Mouse (Mus musculus) heart, embryonic 12.5 days (tissue): ENCODE results near the gene Mapkap1. TPM values are rescaled to one million over a fixed set of nuclear protein-coding genes. Genes with fewer than 3 reads are reported as not detected.

Source experiments
- ATAC-seq: fragments of 200-750 bp; cut with Nextera tagmentation; 2 replicates; pipeline ENCODE4 v1.8.0; 2017; ENCODE audit warnings: moderate TSS enrichment, moderate library complexity; ENCODE audit not compliant: insufficient number of reproducible peaks, low FRiP score
- H3K27ac ChIP-seq: fragments of 300-500 bp; sonication (generic); 2 replicates; pipeline ENCODE4 v1.5.1; 2016; ENCODE audit warnings: mild to moderate bottlenecking, moderate library complexity; ENCODE audit not compliant: poor library complexity, severe bottlenecking
- H3K27me3 ChIP-seq: fragments of 300-500 bp; sonication (generic); replicated peaks from 2 replicates; pipeline ENCODE4 v1.6.1; 2016; ENCODE audit warnings: mild to moderate bottlenecking, moderate library complexity
- H3K36me3 ChIP-seq: fragments of 300-500 bp; sonication (generic); 2 replicates; pipeline ENCODE4 v1.6.1; 2016; ENCODE audit warnings: mild to moderate bottlenecking, moderate library complexity
- H3K4me1 ChIP-seq: fragments of 300-500 bp; sonication (generic); replicated peaks from 2 replicates; pipeline ENCODE4 v1.6.1; 2016; ENCODE audit warnings: mild to moderate bottlenecking
- H3K4me2 ChIP-seq: fragments of 300-500 bp; sonication (generic); 2 replicates; pipeline ENCODE4 v1.6.1; 2016; ENCODE audit warnings: mild to moderate bottlenecking, moderate library complexity
- H3K4me3 ChIP-seq: fragments of 300-500 bp; sonication (generic); 2 replicates; pipeline ENCODE4 v1.5.1; 2016; ENCODE audit warnings: mild to moderate bottlenecking
- H3K9ac ChIP-seq: fragments of 300-500 bp; sonication (generic); 2 replicates; pipeline ENCODE4 v1.6.1; 2016; ENCODE audit warnings: mild to moderate bottlenecking, moderate library complexity
- H3K9me3 ChIP-seq: fragments of 300-500 bp; sonication (generic); replicated peaks from 2 replicates; pipeline ENCODE4 v1.6.1; 2016; ENCODE audit warnings: mild to moderate bottlenecking, moderate library complexity
- WGBS: fragments of 180-500 bp; shearing (Covaris S2); methylation state at CpG from one replicate; pipeline ENCODE4 v1.1.7; 2016; 5-methylcytosine and 5-hydroxymethylcytosine counted together
- polyA plus RNA-seq: library from polyadenylated mRNA; unstranded; fragments of >200 nt; fragmentation: Nextera tagmentation; extraction: Ambion mirVana; gene quantifications from 2 replicates; pipeline ENCODE4 v1.2.1, GENCODE M21; 2016

Mapkap1 gene
- polyA plus RNA-seq, 1 experiment from 2014 or later: 63.4 TPM

- no peak for ATAC-seq
- Histone ChIP-seq H3K27me3 (no peaks in the 10 kb centered on the region), H3K27ac (no peak overlapping the region), H3K4me1 (0 out of 2 replicates have a peak, but pooled peaks cover 2% of the 10 kb centered on the region), H3K36me3 (peaks cover 25% of the 10 kb centered on the region), H3K4me2 (no peak overlapping the region), H3K9ac (no peak overlapping the region), H3K9me3 (no peaks in the 10 kb centered on the region), H3K4me3 (no peak overlapping the region)
- WGBS: 86% methylated on average over 3 of the region's 3 CpGs
These were observed 29.8 kb downstream of the Mapkap1 start for GRCm38 (mm10) chr2:34436321-34436720.

- Histone ChIP-seq H3K4me3 (no peak overlapping the region), H3K27ac (no peak overlapping the region), H3K4me2 (no peak overlapping the region), H3K9ac (no peak overlapping the region), H3K27me3 (no peaks in the 10 kb centered on the region), H3K4me1 (peaks cover 5% of the 10 kb centered on the region; the same call in 1 of the 2 replicates), H3K36me3 (peaks cover 19% of the 10 kb centered on the region), H3K9me3 (no peaks in the 10 kb centered on the region)
- ATAC-seq: no peak
- WGBS: 73% methylated on average over 4 of the region's 4 CpGs
These were observed 42.2 kb downstream of the Mapkap1 start for GRCm38 (mm10) chr2:34448756-34449155.

GRCm38 (mm10) chr2:34462490-34462889 is 55.9 kb downstream of the Mapkap1 start:
- Histone ChIP-seq H3K27me3 (no peaks in the 10 kb centered on the region), H3K4me1 (peaks cover 15% of the 10 kb centered on the region), H3K27ac (no peak overlapping the region), H3K9ac (no peak overlapping the region), H3K36me3 (no peaks in the 10 kb centered on the region), H3K9me3 (no peaks in the 10 kb centered on the region), H3K4me2 (no peak overlapping the region), H3K4me3 (no peak overlapping the region)
- ATAC-seq: no peak
- WGBS: 85% methylated on average over 3 of the region's 3 CpGs

- Histone ChIP-seq H3K27me3 (no peaks in the 10 kb centered on the region), H3K9ac (no peak overlapping the region), H3K36me3 (no peaks in the 10 kb centered on the region), H3K4me1 (peaks cover 17% of the 10 kb centered on the region; the same call in 1 of the 2 replicates), H3K27ac (no peak overlapping the region), H3K9me3 (no peaks in the 10 kb centered on the region), H3K4me3 (no peak overlapping the region), H3K4me2 (no peak overlapping the region)
- no peak for ATAC-seq
- WGBS: 63% methylated on average over 7 of the region's 7 CpGs
These were observed 62.1 kb downstream of the Mapkap1 start for GRCm38 (mm10) chr2:34468559-34469141.

- Histone ChIP-seq H3K4me3 (no peak overlapping the region), H3K27ac (no peak overlapping the region), H3K9me3 (no peaks in the 10 kb centered on the region), H3K27me3 (no peaks in the 10 kb centered on the region), H3K4me2 (no peak overlapping the region), H3K9ac (no peak overlapping the region), H3K4me1 (peaks cover 17% of the 10 kb centered on the region; the same call in 1 of the 2 replicates), H3K36me3 (no peaks in the 10 kb centered on the region)
- WGBS: 88% methylated on average over 5 of the region's 5 CpGs
- ATAC-seq: no peak
These were observed 62.8 kb downstream of the Mapkap1 start for GRCm38 (mm10) chr2:34469324-34469723.

GRCm38 (mm10) chr2:34473775-34474174 is 67.2 kb downstream of the Mapkap1 start:
- 87% methylated on average over 3 of the region's 3 CpGs for WGBS
- 0 out of 2 replicates have a peak, but pooled peaks cover 9% of the 10 kb centered on the region for H3K4me1 ChIP-seq
- no peak overlapping the region for H3K27ac ChIP-seq
- H3K4me2 ChIP-seq: no peak overlapping the region
- no peaks in the 10 kb centered on the region for H3K27me3 ChIP-seq
- no peak overlapping the region for H3K4me3 ChIP-seq
- ATAC-seq: no peak
- no peaks in the 10 kb centered on the region for H3K36me3 ChIP-seq
- no peak overlapping the region for H3K9ac ChIP-seq
- H3K9me3 ChIP-seq: no peaks in the 10 kb centered on the region

- Histone ChIP-seq H3K4me1 (0 out of 2 replicates have a peak, but pooled peaks cover 4% of the 10 kb centered on the region), H3K9ac (no peak overlapping the region), H3K4me2 (no peak overlapping the region), H3K27ac (no peak overlapping the region), H3K27me3 (no peaks in the 10 kb centered on the region), H3K36me3 (no peaks in the 10 kb centered on the region), H3K4me3 (no peak overlapping the region), H3K9me3 (no peaks in the 10 kb centered on the region)
- WGBS: 72% methylated on average over 4 of the region's 4 CpGs
- ATAC-seq: no peak
These were observed 74.8 kb downstream of the Mapkap1 start for GRCm38 (mm10) chr2:34481401-34481800.

GRCm38 (mm10) chr2:34482102-34482501 is 75.5 kb downstream of the Mapkap1 start:
- Histone ChIP-seq H3K27me3 (no peaks in the 10 kb centered on the region), H3K4me3 (no peak overlapping the region), H3K4me2 (no peak overlapping the region), H3K27ac (no peak overlapping the region), H3K9me3 (no peaks in the 10 kb centered on the region), H3K36me3 (no peaks in the 10 kb centered on the region), H3K4me1 (peaks cover 9% of the 10 kb centered on the region), H3K9ac (no peak overlapping the region)
- ATAC-seq: no peak
- WGBS: 77% methylated on average over 3 of the region's 3 CpGs

- H3K36me3 ChIP-seq: no peaks in the 10 kb centered on the region
- no peak overlapping the region for H3K4me2 ChIP-seq
- no peak for ATAC-seq
- peaks cover 11% of the 10 kb centered on the region for H3K4me1 ChIP-seq
- no peak overlapping the region for H3K9ac ChIP-seq
- 76% methylated on average over 3 of the region's 3 CpGs for WGBS
- H3K27ac ChIP-seq: no peak overlapping the region
- no peaks in the 10 kb centered on the region for H3K9me3 ChIP-seq
- no peaks in the 10 kb centered on the region for H3K27me3 ChIP-seq
- H3K4me3 ChIP-seq: no peak overlapping the region
These were observed 76.0 kb downstream of the Mapkap1 start for GRCm38 (mm10) chr2:34482531-34482930.

- Histone ChIP-seq H3K9ac (no peak overlapping the region), H3K27me3 (no peaks in the 10 kb centered on the region), H3K4me1 (peaks cover 25% of the 10 kb centered on the region), H3K36me3 (no peaks in the 10 kb centered on the region), H3K4me2 (no peak overlapping the region), H3K27ac (no peak overlapping the region), H3K4me3 (no peak overlapping the region), H3K9me3 (no peaks in the 10 kb centered on the region)
- 73% methylated on average over 7 of the region's 7 CpGs for WGBS
- no peak for ATAC-seq
These were observed 80.7 kb downstream of the Mapkap1 start for GRCm38 (mm10) chr2:34487281-34487680.

GRCm38 (mm10) chr2:34503975-34504730 is 97.6 kb downstream of the Mapkap1 start:
- no peaks in the 10 kb centered on the region for H3K27me3 ChIP-seq
- 0 out of 2 replicates have a peak, but pooled peaks cover 2% of the 10 kb centered on the region for H3K4me1 ChIP-seq
- H3K4me3 ChIP-seq: no peak overlapping the region
- no peaks in the 10 kb centered on the region for H3K9me3 ChIP-seq
- no peak overlapping the region for H3K9ac ChIP-seq
- H3K4me2 ChIP-seq: no peak overlapping the region
- peaks cover 11% of the 10 kb centered on the region; the same call in 1 of the 2 replicates for H3K36me3 ChIP-seq
- no peak for ATAC-seq
- WGBS: 29% methylated on average over 3 of the region's 3 CpGs
- no peak overlapping the region for H3K27ac ChIP-seq
